Mouse (Mus musculus): ENCODE results near the gene Ddhd1.
"Not testable (repeated sequence)": the region's sequence is repeated elsewhere in the genome, so short reads cannot be mapped to it uniquely, and the experiment has no call there.

The Ddhd1 gene

GRCm38 (mm10) chr14:45644202-45644601 is 13.7 kb downstream of the Ddhd1 start:
- no peak for DNase-seq

GRCm38 (mm10) chr14:45643461-45643860 is 14.5 kb downstream of the Ddhd1 start:
- no peak for DNase-seq

GRCm38 (mm10) chr14:45642795-45643194 is 15.1 kb downstream of the Ddhd1 start:
- DNase-seq: no peak

DNA sequence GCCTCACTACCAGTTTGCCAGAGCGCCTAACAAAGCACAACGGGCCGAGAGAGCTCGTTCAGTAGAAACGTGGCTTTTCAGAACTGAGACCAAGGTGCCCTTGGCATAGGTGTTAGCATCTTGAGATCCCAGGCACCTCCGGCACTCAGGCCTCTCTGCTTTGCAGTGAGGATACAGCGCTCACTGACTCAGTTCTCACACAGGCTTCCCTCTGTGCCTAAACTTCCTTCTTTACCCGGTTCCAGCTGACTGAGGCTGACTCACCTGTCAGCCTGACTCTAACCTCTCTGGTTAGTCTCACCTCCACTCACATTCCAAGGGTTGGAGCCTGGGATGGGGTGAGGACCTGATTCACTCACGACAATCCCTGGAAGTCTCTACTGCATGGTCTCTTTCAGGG is 15.7 kb downstream of the Ddhd1 start:
- DNase-seq: no peak

GRCm38 (mm10) chr14:45638717-45639116 is 19.2 kb downstream of the Ddhd1 start:
- DNase-seq: no peak

DNA sequence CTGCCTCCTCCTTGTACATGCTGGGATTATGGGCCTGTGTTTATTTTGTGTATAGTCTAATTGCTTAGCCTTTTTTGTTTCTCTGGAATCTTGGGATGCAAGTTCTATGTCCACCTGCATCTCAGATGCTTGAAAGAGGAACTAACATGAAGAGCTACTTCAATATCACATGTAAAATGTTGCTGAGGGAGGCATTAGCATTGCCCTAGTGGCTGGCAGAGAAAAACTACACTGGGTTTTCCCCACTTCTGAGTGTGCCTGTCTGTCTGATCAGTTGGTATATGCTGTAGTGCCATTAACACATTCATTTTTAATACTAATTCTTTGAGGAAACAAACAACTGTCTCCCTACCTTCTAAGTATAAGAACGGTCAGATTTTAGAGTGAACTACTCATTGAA is 22.4 kb downstream of the Ddhd1 start:
- no peak for DNase-seq

- DNase-seq: no peak
These were observed 25.0 kb downstream of the Ddhd1 start for GRCm38 (mm10) chr14:45632756-45633537.

- no peak for DNase-seq
These were observed 27.4 kb downstream of the Ddhd1 start for GRCm38 (mm10) chr14:45630544-45630943.

DNA sequence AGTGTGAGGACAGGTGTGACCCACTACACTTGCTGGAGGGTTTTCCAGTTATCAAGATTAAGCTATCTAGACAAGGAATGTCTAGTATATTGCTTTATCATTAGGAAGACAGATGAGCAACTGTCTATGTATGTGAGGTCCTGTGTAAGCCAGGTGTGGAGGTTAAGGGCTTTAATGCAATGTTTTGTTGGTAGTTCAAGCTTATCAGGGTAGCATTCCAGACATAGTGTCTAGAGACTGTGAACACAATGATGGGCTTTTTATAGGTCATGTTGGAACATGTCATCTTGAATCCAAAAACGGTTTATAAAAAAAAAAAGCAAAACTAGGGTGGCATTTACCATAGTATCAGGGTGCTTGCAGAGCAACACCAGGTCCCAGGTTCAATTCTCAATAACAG is 28.0 kb downstream of the Ddhd1 start:
- DNase-seq: no peak

DNA sequence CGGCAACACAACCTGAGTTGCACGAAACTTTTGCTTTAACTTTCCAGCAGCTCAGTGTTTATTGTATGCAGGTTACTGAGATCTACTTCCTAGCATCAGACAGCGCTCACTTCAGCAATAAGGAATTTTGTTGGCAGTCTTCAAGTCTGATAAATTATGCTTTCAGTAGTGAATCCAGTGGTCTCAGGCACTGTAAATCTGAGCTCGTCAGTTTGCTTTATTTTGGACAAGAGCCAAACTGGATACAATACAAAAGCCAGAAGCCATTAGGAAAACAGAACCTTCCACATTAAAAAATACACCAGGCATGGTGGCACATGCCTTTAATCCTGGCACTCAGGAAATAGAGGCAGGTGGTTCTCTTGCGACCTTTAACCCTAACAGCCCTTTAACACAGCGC is 39.6 kb downstream of the Ddhd1 start:
- no peak for DNase-seq

- no peak for DNase-seq
These were observed 41.4 kb downstream of the Ddhd1 start for GRCm38 (mm10) chr14:45616526-45616925.

- DNase-seq: no peak
These were observed 42.2 kb downstream of the Ddhd1 start for GRCm38 (mm10) chr14:45615776-45616175.

- DNase-seq: no peak
These were observed 43.1 kb downstream of the Ddhd1 start for GRCm38 (mm10) chr14:45614822-45615221.

- no peak for DNase-seq
These were observed 43.5 kb downstream of the Ddhd1 start for GRCm38 (mm10) chr14:45614406-45614805.

- no peak for DNase-seq
These were observed 46.3 kb downstream of the Ddhd1 start for GRCm38 (mm10) chr14:45611654-45612053.

GRCm38 (mm10) chr14:45602002-45602401 is 55.9 kb downstream of the Ddhd1 start:
- DNase-seq: peak in 1 of 2 experiments; percentile 19

GRCm38 (mm10) chr14:45600587-45600986 is 57.4 kb downstream of the Ddhd1 start:
- DNase-seq: no peak

DNA sequence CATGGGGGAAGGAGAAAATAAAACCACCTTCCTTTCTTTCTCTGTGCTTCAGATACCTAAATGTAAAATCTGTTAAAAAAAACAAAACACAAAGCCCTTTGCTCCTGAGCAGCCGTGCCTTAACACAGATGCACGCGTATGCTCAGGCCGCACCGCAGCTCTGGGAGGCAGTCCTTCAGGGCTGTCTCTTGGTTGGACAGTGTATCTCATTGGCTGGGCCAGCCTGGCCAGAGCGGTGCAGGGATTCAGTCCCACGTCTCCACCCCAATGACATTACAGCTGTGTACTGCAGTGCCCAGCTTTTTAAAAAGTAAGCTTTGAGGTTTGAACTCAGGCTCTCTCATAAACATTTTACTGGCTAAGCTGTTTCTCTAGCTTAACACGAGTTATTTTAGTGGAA is 60.1 kb downstream of the Ddhd1 start:
- DNase-seq: no peak

GRCm38 (mm10) chr14:45593261-45593660 is 64.7 kb downstream of the Ddhd1 start:
- DNase-seq: no peak

DNA sequence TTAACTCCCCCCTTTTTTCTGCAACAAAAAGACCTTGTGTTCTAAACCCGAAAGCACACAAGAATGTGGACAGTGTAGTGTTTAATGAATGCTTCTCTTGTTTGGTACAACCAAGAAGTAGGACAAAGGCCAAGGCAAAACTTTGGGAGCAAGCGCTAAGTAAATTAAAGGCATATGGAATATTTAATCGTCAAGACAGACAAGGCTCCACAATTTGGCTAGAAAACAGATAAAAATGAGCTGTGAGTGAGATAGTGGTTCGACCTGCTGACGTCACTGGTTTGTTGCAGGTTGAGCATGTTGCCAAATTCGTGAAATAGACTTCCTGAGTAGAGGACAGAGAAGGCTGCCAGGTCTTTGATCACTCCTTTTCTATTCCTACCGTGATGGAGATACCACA is 69.5 kb downstream of the Ddhd1 start:
- DNase-seq: no peak

DNA sequence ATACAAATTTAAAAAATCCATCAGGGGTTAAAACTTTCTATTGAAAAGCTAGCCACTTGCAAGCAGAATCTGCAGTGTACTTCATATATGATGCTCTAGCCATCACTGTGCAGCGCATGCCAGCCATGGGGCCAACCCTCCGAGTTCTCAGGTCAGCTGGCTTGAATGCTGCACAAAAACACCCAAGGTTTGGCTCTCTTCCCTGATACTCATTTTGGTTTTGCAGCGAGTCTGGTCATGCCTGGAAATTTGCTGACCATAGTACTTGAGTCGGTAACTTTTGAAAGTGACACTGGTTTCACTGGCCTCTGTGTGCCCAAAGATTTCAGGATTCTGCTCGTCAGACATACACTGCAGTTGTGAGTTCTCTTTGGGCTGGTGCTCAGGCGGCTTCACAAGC is 70.4 kb downstream of the Ddhd1 start:
- no peak for DNase-seq

- peak; percentile 27 to 37 for DNase-seq
These were observed 74.4 kb downstream of the Ddhd1 start for GRCm38 (mm10) chr14:45583494-45584027.

DNA sequence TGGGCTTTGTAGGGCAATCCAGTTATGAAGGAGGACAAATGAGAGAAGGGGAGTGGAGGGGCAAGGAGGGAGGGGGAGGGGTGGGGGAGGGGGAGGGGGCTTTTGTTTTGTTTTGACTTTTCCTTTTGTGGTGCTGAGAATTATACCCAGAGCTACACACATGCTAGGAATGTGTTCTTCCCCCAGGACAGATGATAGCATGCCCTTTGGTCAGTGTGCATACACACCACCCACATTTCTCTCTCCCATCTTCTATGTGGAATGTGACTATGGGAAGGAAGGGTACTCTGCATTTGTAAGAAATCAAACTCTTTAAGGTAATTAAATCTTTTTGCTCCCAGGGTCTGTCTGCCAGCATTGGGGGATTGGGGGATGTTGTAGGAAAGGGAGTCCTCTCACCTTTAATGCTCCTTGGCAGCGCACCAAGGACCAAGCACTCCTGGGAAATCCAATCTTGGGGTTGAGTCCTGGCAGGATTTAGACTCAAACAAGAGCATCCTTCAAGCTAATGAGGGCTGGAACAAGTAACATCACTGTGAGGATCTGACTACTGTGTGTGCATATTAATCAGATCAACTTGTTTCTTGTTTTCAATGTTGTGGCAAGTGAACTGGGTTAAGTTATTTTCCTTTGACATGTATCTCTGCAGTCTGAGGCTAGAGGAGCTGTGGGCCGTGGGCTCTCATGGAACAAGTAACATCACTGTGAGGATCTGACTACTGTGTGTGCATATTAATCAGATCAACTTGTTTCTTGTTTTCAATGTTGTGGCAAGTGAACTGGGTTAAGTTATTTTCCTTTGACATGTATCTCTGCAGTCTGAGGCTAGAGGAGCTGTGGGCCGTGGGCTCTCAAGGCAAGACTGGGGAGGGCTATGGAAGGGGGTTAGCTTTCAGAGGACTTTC is 76.8 kb downstream of the Ddhd1 start:
- DNase-seq: not testable (repeated sequence)

Data from kidney, adult 8-10 months (tissue).